Comparison of ENCODE assay signal across 29 mouse cellular contexts in genomic region chrX:77630439-77630838, GRCm38 (mm10).
DNase-seq lines count a peak whose midpoint lies in the region; ATAC-seq and TF ChIP-seq lines count a peak whose summit lies in the region.
"Had no signal": no experiment of that assay in that cellular context is flagged by ENCODE, and none has a peak within 500 bp of the region (broad histone marks: within the 10 kb centered on the region; RNA-seq: fewer than 3 reads in every experiment).

No protein-coding gene starts in this region.

- 0 out of 2 replicates have a peak, but pooled peaks cover 1% of the 10 kb centered on the region for H3K79me2 ChIP-seq in heart, adult 2 months (replicated peaks; ENCODE audit: control insufficient read depth, insufficient read depth, low read length)

- 63% methylated on average over 2 of the region's 2 CpGs for WGBS in heart, adult 2 months
- 43% methylated on average over 2 of the region's 2 CpGs for WGBS in lung, postnatal 0 days
- WGBS in midbrain, embryonic 14.5 days = 88% methylated on average over 2 of the region's 2 CpGs

- peaks cover 3% of the 10 kb centered on the region for H3K36me3 ChIP-seq in heart, adult 2 months (ENCODE audit: control insufficient read depth, insufficient read depth, low read length)
- H3K36me3 ChIP-seq in lung, postnatal 0 days (ENCODE audit: insufficient read depth, low read length) = no peaks in the 10 kb centered on the region
- H3K36me3 ChIP-seq in midbrain, embryonic 14.5 days (ENCODE audit: control insufficient read depth, insufficient read depth, low read length) = no peaks in the 10 kb centered on the region
- H3K36me3 ChIP-seq: embryonic facial prominence, embryonic 15.5 days; forebrain, embryonic 15.5 days; heart, embryonic 12.5 days; limb, embryonic 15.5 days; liver, embryonic 15.5 days; lung, embryonic 15.5 days; neural tube, embryonic 13.5 days; stomach, embryonic 15.5 days had no signal

- H3K9ac ChIP-seq in heart, adult 2 months (ENCODE audit: low read depth, low read length) = no peak overlapping the region
- H3K9ac ChIP-seq in lung, postnatal 0 days (replicated peaks; ENCODE audit: low read depth) = no peak overlapping the region
- no peak overlapping the region for H3K9ac ChIP-seq in midbrain, embryonic 14.5 days (replicated peaks; ENCODE audit: low read length)
- H3K9ac ChIP-seq: embryonic facial prominence, embryonic 15.5 days; forebrain, embryonic 15.5 days; heart, embryonic 12.5 days; limb, embryonic 15.5 days; liver, embryonic 15.5 days; lung, embryonic 15.5 days; neural tube, embryonic 13.5 days; stomach, embryonic 15.5 days had no signal

- peak overlapping the region; percentile 24; the same call in 1 of the 2 replicates for H3K27ac ChIP-seq in heart, adult 2 months
- H3K27ac ChIP-seq in lung, postnatal 0 days (ENCODE audit: low read length) = no peak overlapping the region
- no peak overlapping the region for H3K27ac ChIP-seq in midbrain, embryonic 14.5 days (replicated peaks; ENCODE audit: low read depth, low read length)
- H3K27ac ChIP-seq: embryonic facial prominence, embryonic 10.5 days; embryonic facial prominence, embryonic 15.5 days; forebrain, embryonic 10.5 days; forebrain, embryonic 15.5 days; limb, embryonic 10.5 days; limb, embryonic 15.5 days; liver, embryonic 15.5 days; lung, embryonic 15.5 days; neural tube, embryonic 13.5 days; stomach, embryonic 15.5 days had no signal

- DNase-seq in heart, adult 2 months = no peak
- DNase-seq in heart, postnatal 4 days = no peak
- DNase-seq in lung, postnatal 0 days (ENCODE audit: low spot score) = peak; percentile 56
- no peak for DNase-seq in lung, postnatal 14 days
- peak; percentile 27 for DNase-seq in NIH3T3 (ENCODE audit: low read depth)
- DNase-seq in midbrain, embryonic 14.5 days = no peak
- DNase-seq: adrenal gland, postnatal 10 days; B cell, adult 2 months; cerebellum, adult 8-10 months; cerebellum, postnatal 25 days; gastrocnemius, postnatal 14 days; kidney, adult 18-20 months; kidney, postnatal 4 days; right cerebral cortex, postnatal 14 days had no signal

- TF ChIP-seq CTCF in heart, adult 2 months (IDR thresholded peaks at IDR 0.05) = no peak
- no peak for TF ChIP-seq CTCF in lung, postnatal 0 days (IDR thresholded peaks at IDR 0.05)

- H3K4me1 ChIP-seq in heart, adult 2 months (ENCODE audit: control insufficient read depth, insufficient read depth, low read length) = peaks cover 6% of the 10 kb centered on the region
- H3K4me1 ChIP-seq in lung, postnatal 0 days (ENCODE audit: insufficient read depth, low read depth, low read length) = no peaks in the 10 kb centered on the region
- H3K4me1 ChIP-seq in midbrain, embryonic 14.5 days (ENCODE audit: control insufficient read depth, insufficient read depth, low read length) = no peaks in the 10 kb centered on the region
- H3K4me1 ChIP-seq: embryonic facial prominence, embryonic 10.5 days; embryonic facial prominence, embryonic 15.5 days; forebrain, embryonic 10.5 days; forebrain, embryonic 15.5 days; limb, embryonic 10.5 days; limb, embryonic 15.5 days; liver, embryonic 15.5 days; lung, embryonic 15.5 days; neural tube, embryonic 13.5 days; stomach, embryonic 15.5 days had no signal

- no peak overlapping the region for H3K4me3 ChIP-seq in heart, adult 2 months
- H3K4me3 ChIP-seq in lung, postnatal 0 days (ENCODE audit: low read depth, low read length) = no peak overlapping the region
- no peak overlapping the region for H3K4me3 ChIP-seq in midbrain, embryonic 14.5 days (replicated peaks; ENCODE audit: low read depth, low read length)
- H3K4me3 ChIP-seq: embryonic facial prominence, embryonic 10.5 days; embryonic facial prominence, embryonic 15.5 days; forebrain, embryonic 10.5 days; forebrain, embryonic 15.5 days; heart, embryonic 12.5 days; limb, embryonic 10.5 days; limb, embryonic 15.5 days; liver, embryonic 15.5 days; lung, embryonic 15.5 days; neural tube, embryonic 13.5 days; stomach, embryonic 15.5 days had no signal

- no peaks in the 10 kb centered on the region for H3K9me3 ChIP-seq in lung, postnatal 0 days (ENCODE audit: low read length)
- H3K9me3 ChIP-seq in midbrain, embryonic 14.5 days (ENCODE audit: control insufficient read depth, low read length) = no peaks in the 10 kb centered on the region
- H3K9me3 ChIP-seq: embryonic facial prominence, embryonic 10.5 days; embryonic facial prominence, embryonic 15.5 days; forebrain, embryonic 10.5 days; forebrain, embryonic 15.5 days; heart, embryonic 12.5 days; limb, embryonic 10.5 days; limb, embryonic 15.5 days; liver, embryonic 15.5 days; lung, embryonic 15.5 days; neural tube, embryonic 13.5 days; stomach, embryonic 15.5 days had no signal

- TF ChIP-seq EP300 in heart, adult 2 months (IDR thresholded peaks at IDR 0.05; ENCODE audit: insufficient read depth, low read depth, low read length) = no peak
- TF ChIP-seq EP300 in lung, postnatal 0 days (IDR thresholded peaks at IDR 0.05) = peak; percentile 23; the same call in 1 of the 2 replicates

- no peak overlapping the region for H3K4me2 ChIP-seq in lung, postnatal 0 days (replicated peaks; ENCODE audit: low read depth, low read length)
- H3K4me2 ChIP-seq in midbrain, embryonic 14.5 days (ENCODE audit: low read length) = no peak overlapping the region
- H3K4me2 ChIP-seq: embryonic facial prominence, embryonic 15.5 days; forebrain, embryonic 15.5 days; heart, embryonic 12.5 days; limb, embryonic 15.5 days; liver, embryonic 15.5 days; lung, embryonic 15.5 days; midbrain, embryonic 11.5 days; neural tube, embryonic 13.5 days; stomach, embryonic 15.5 days had no signal

- intact Hi-C loops in heart, adult 2 months (cut with DNase I) = loop anchor here (5.0 kb wide), 1 partner anchor 53 kb away; no protein-coding TSS in a partner anchor

- ATAC-seq in lung, postnatal 0 days = 0 out of 2 replicates have a peak, but pooled peaks have one; percentile 14
- ATAC-seq in granulocyte monocyte progenitor cell, adult 5-6 weeks (replicated peaks; ENCODE audit: poor library complexity, severe bottlenecking) = peak; percentile 74; the same call in 1 of the 2 replicates
- no peak for ATAC-seq in erythroid progenitor cell, adult 5-6 weeks (replicated peaks; ENCODE audit: low FRiP score, poor library complexity, severe bottlenecking)
- no peak for ATAC-seq in midbrain, embryonic 14.5 days (ENCODE audit: low FRiP score, low TSS enrichment)
- ATAC-seq: forebrain, embryonic 15.5 days; hindbrain, embryonic 16.5 days had no signal

- no peak for TF ChIP-seq POLR2A in heart, adult 2 months (IDR thresholded peaks at IDR 0.05; ENCODE audit: insufficient read depth, low read depth, low read length)

- H3K27me3 ChIP-seq in heart, adult 2 months (ENCODE audit: control insufficient read depth, insufficient read depth, low read length) = no peaks in the 10 kb centered on the region
- H3K27me3 ChIP-seq in lung, postnatal 0 days (replicated peaks; ENCODE audit: insufficient read depth, low read length) = no peaks in the 10 kb centered on the region
- H3K27me3 ChIP-seq in midbrain, embryonic 14.5 days (ENCODE audit: control insufficient read depth, insufficient read depth, low read length) = no peaks in the 10 kb centered on the region
- H3K27me3 ChIP-seq: embryonic facial prominence, embryonic 15.5 days; forebrain, embryonic 15.5 days; heart, embryonic 12.5 days; limb, embryonic 15.5 days; liver, embryonic 15.5 days; lung, embryonic 15.5 days; neural tube, embryonic 13.5 days; stomach, embryonic 15.5 days had no signal

Comparison
In these comparisons a context has a peak if more than half of its experiments do, and no peak if none do; other contexts are left out.
1. DNase-seq: peak in lung, postnatal 0 days (single experiment) and NIH3T3 (single experiment); none in heart, adult 2 months (0 of 2), heart, postnatal 4 days (single experiment), lung, postnatal 14 days (single experiment) and midbrain, embryonic 14.5 days (single experiment).
2. ATAC-seq: peak in lung, postnatal 0 days (single experiment) and granulocyte monocyte progenitor cell, adult 5-6 weeks (single experiment); none in erythroid progenitor cell, adult 5-6 weeks (single experiment) and midbrain, embryonic 14.5 days (single experiment).